Mouse (Mus musculus): ENCODE measurements at regions not wholly inside any gene's neighbourhood (a gene's known extent, or its start where the extent isn't known, plus 50 kb on each side); places are given as distances from the start of the nearest gene placed in this dataset.

DNA sequence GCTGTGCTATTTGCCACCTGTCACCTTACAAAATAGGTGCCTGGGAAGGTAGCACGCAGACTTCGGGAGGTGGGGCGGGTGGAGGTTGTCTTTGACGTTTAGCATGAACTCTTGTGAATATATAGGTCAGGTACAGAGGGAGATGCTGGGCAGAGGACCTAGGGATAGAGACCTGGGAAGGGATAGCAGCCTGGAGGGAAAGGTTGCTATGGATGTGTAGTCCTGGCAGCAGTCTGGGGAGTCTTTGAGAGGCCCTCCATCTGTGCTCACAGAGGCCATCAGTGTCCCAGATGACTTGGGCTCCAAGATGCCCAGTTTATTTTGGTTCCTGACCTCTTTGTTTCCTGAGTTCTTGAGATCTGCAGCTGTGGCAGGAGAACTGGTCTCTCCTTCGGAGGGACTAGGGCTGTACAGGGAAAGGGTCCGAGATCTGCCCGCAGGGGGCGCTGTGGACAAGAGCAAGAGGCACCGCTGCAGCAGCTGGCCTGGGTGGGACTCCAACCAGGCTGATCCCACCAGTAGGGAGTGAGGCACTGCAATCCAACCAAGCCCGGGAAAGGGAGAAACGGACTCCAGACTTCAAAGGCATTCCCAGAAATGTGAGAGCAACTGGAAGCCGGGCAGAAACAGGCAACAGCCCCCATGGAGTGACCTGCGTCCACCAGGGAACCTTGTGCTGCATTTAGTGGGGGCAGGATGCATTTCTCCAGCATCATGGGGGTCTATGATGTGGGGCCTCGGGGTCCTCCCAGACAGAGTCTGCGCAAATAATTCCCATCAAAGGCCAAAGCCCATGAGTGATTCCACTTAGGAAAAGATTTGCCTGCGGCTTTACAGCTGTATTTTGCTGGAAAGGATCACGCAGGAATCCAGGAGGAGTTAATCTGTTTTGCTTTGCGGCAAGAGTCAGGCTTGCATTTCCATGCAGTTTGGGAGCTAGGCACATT, 145.8 kb downstream of the Uaca start:
- TF ChIP-seq RAD21 (IDR thresholded peaks at IDR 0.05; ENCODE audit: low read depth, low read length) (peak; percentile 59), CTCF (conservative IDR thresholded peaks at IDR 0.05 in 1 of 2, IDR thresholded peaks at IDR 0.05 in 1 of 2; ENCODE audit: low read depth in 2 of 2, low read length in 2 of 2) (peak in 1 of 2 experiments; percentile 66; a peak in 2 of 4 replicates), EP300 (IDR thresholded peaks at IDR 0.05; ENCODE audit: low read length) (no peak), RCOR1 (conservative IDR thresholded peaks at IDR 0.05; ENCODE audit: low read depth, low read length) (no peak), NRF1 (IDR thresholded peaks at IDR 0.05; ENCODE audit: low read depth, low read length) (no peak), SMC3 (IDR thresholded peaks at IDR 0.05; ENCODE audit: low read depth, low read length) (peak; percentile 64)
- in situ Hi-C loops (cut with MboI; ENCODE audit: low pct_ligation_motif_present, low pct_unique_long_range_greater_than_20kb, low sequenced_read_pairs) = no loop called here
- Histone ChIP-seq H3K27ac (ENCODE audit: insufficient read depth, low read depth) (no peak overlapping the region), H3K4me2 (ENCODE audit: insufficient read depth, low read depth, poor library complexity, severe bottlenecking) (no peak overlapping the region), H3K9me3 (replicated peaks; ENCODE audit: low read length) (peaks cover 14% of the 10 kb centered on the region), H3K9ac (ENCODE audit: insufficient read depth, low read depth) (no peak overlapping the region), H3K79me2 (replicated peaks; ENCODE audit: control insufficient read depth, extremely low read depth, insufficient read depth, poor library complexity, severe bottlenecking) (no peaks in the 10 kb centered on the region), H3K36me3 (replicated peaks in 1 of 2; ENCODE audit: control insufficient read depth in 1 of 2, insufficient read depth in 1 of 2, low read length in 1 of 2) (no peaks in the 10 kb centered on the region), H3K27me3 (replicated peaks) (peaks cover 44% of the 10 kb centered on the region), H3K4me1 (ENCODE audit: control insufficient read depth in 1 of 2, insufficient read depth in 2 of 2) (peaks cover 5 to 22% of the 10 kb centered on the region in 2 experiments), H3K4me3 (replicated peaks in 1 of 3; ENCODE audit: low read depth in 2 of 3, low read length in 2 of 3, poor library complexity in 1 of 3) (no peak overlapping the region)
- peak; percentile 24 for DNase-seq (ENCODE audit: extremely low read depth)
- dilution Hi-C loops (cut with MboI; ENCODE audit: extremely low pct_ligation_motif_present, extremely low pct_unique_long_range_greater_than_20kb, low sequenced_read_pairs) = no loop called here

DNA sequence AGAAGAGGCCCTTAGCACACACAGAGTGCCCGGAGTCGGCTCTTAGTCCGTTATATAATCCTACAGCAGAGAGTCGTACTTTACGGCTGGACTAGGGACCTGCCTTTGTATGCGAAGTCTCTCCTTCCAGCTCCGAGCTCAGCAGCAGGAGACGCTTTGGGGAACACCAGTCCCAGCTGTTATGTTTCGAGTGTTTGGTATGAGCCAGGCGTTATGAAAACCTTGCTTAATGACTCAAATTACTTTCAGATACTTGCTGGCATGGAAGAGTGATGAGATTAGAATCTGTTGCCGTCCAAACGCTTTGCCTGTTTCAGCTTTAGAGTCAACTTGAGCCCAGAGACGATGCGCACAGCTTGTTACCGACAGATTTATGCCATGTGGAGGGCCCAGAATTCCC, 153.0 kb downstream of the Uaca start:
- in situ Hi-C loops (cut with MboI; ENCODE audit: low pct_ligation_motif_present, low pct_unique_long_range_greater_than_20kb, low sequenced_read_pairs) = no loop called here
- Histone ChIP-seq H3K27me3 (replicated peaks) (peaks cover 69% of the 10 kb centered on the region), H3K36me3 (replicated peaks in 1 of 2; ENCODE audit: control insufficient read depth in 1 of 2, insufficient read depth in 1 of 2, low read length in 1 of 2) (no peaks in the 10 kb centered on the region), H3K27ac (ENCODE audit: insufficient read depth, low read depth) (no peak overlapping the region), H3K4me3 (replicated peaks in 1 of 3; ENCODE audit: low read depth in 2 of 3, low read length in 2 of 3, poor library complexity in 1 of 3) (no peak overlapping the region), H3K4me2 (ENCODE audit: insufficient read depth, low read depth, poor library complexity, severe bottlenecking) (no peak overlapping the region), H3K79me2 (replicated peaks; ENCODE audit: control insufficient read depth, extremely low read depth, insufficient read depth, poor library complexity, severe bottlenecking) (no peaks in the 10 kb centered on the region), H3K4me1 (ENCODE audit: control insufficient read depth in 1 of 2, insufficient read depth in 2 of 2) (peaks cover 0 to 5% of the 10 kb centered on the region in 2 experiments; a peak in 1 of 4 replicates), H3K9me3 (replicated peaks; ENCODE audit: low read length) (no peaks in the 10 kb centered on the region), H3K9ac (ENCODE audit: insufficient read depth, low read depth) (no peak overlapping the region)
- DNase-seq (ENCODE audit: extremely low read depth) = no peak
- dilution Hi-C loops (cut with MboI; ENCODE audit: extremely low pct_ligation_motif_present, extremely low pct_unique_long_range_greater_than_20kb, low sequenced_read_pairs) = no loop called here
- TF ChIP-seq ZKSCAN1 (IDR thresholded peaks at IDR 0.05; ENCODE audit: borderline replicate concordance, low read depth, low read length) = no peak
- TF ChIP-seq HCFC1 (IDR thresholded peaks at IDR 0.05; ENCODE audit: low read depth, low read length) = no peak
- TF ChIP-seq NRF1 (IDR thresholded peaks at IDR 0.05; ENCODE audit: low read depth, low read length) = no peak
- no peak for TF ChIP-seq MYC (IDR thresholded peaks at IDR 0.05; ENCODE audit: low read depth, low read length)

DNA sequence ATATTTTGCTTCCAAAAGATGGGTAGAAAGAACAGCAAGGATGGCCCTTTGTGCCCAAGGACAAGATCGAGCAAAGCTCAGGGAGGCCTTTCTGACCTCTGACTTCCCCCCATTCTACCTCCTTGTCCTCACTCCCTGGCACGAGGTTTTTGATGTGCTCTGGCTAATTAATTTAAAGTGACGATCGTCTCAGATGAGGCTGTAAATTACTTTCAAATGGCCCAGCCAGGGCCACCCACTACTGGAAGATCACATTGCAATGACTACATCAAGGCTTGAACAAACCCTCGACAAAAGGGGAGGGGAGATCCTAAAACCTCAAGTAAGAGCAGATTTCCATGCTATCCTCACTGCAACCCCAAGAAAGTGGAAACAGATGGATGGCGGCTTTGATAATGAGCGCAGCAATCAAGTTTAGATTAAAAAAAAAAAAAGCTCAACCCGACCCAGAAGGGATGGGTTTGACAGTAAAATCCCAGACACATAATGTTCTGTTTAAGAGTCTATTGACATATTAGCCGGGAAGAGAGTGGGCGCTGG, 154.3 kb downstream of the Uaca start:
- dilution Hi-C loops (cut with MboI; ENCODE audit: extremely low pct_ligation_motif_present, extremely low pct_unique_long_range_greater_than_20kb, low sequenced_read_pairs) = no loop called here
- no peak overlapping the region for H3K9ac ChIP-seq (ENCODE audit: insufficient read depth, low read depth)
- H3K27me3 ChIP-seq (replicated peaks) = peaks cover 67% of the 10 kb centered on the region
- no peaks in the 10 kb centered on the region for H3K4me1 ChIP-seq (ENCODE audit: control insufficient read depth in 1 of 2, insufficient read depth in 2 of 2)
- no peak overlapping the region for H3K4me2 ChIP-seq (ENCODE audit: insufficient read depth, low read depth, poor library complexity, severe bottlenecking)
- TF ChIP-seq UBTF (IDR thresholded peaks at IDR 0.05; ENCODE audit: low read depth, low read length) = no peak
- TF ChIP-seq SIN3A (IDR thresholded peaks at IDR 0.05; ENCODE audit: low read length) = no peak
- no peak for TF ChIP-seq ZKSCAN1 (IDR thresholded peaks at IDR 0.05; ENCODE audit: borderline replicate concordance, low read depth, low read length)
- no peak for TF ChIP-seq RCOR1 (conservative IDR thresholded peaks at IDR 0.05; ENCODE audit: low read depth, low read length)
- TF ChIP-seq MEF2A (IDR thresholded peaks at IDR 0.05; ENCODE audit: borderline replicate concordance, low read depth, low read length) = no peak
- no peak for TF ChIP-seq POLR2A (IDR thresholded peaks at IDR 0.05; ENCODE audit: low read depth, low read length)
- TF ChIP-seq E2F4 (IDR thresholded peaks at IDR 0.05; ENCODE audit: insufficient replicate concordance, low read depth, low read length) = no peak
- no peaks in the 10 kb centered on the region for H3K9me3 ChIP-seq (replicated peaks; ENCODE audit: low read length)
- in situ Hi-C loops (cut with MboI; ENCODE audit: low pct_ligation_motif_present, low pct_unique_long_range_greater_than_20kb, low sequenced_read_pairs) = no loop called here
- H3K36me3 ChIP-seq (replicated peaks in 1 of 2; ENCODE audit: control insufficient read depth in 1 of 2, insufficient read depth in 1 of 2, low read length in 1 of 2) = no peaks in the 10 kb centered on the region
- H3K27ac ChIP-seq (ENCODE audit: insufficient read depth, low read depth) = no peak overlapping the region
- DNase-seq (ENCODE audit: extremely low read depth) = no peak
- no peaks in the 10 kb centered on the region for H3K79me2 ChIP-seq (replicated peaks; ENCODE audit: control insufficient read depth, extremely low read depth, insufficient read depth, poor library complexity, severe bottlenecking)
- no peak overlapping the region for H3K4me3 ChIP-seq (replicated peaks in 1 of 3; ENCODE audit: low read depth in 2 of 3, low read length in 2 of 3, poor library complexity in 1 of 3)
